Mouse (Mus musculus): Measurements from ENCODE around the gene Hs1bp3.

The Hs1bp3 gene

GRCm38 (mm10) chr12:8359418-8360112 lies 46.3 kb downstream of the Hs1bp3 start:
- in situ Hi-C loops (cut with MboI, MseI), result loop anchor here (25.0 kb wide), 1 partner anchor 678 kb away; the partner anchor contains the start of gene Ttc32

- in situ Hi-C loops (cut with MboI, MseI), result loop anchor here (25.0 kb wide), 1 partner anchor 675 kb away; the partner anchor contains the start of gene Ttc32
These were observed 48.6 kb downstream of the Hs1bp3 start for GRCm38 (mm10) chr12:8361866-8362265.

GRCm38 (mm10) chr12:8362400-8362799 lies 49.2 kb downstream of the Hs1bp3 start:
- in situ Hi-C loops (cut with MboI, MseI), result loop anchor here (25.0 kb wide), 1 partner anchor 675 kb away; the partner anchor contains the start of gene Ttc32

- in situ Hi-C loops (cut with MboI, MseI), result loop anchor here (25.0 kb wide), 1 partner anchor 673 kb away; the partner anchor contains the start of gene Ttc32
These were observed 51.1 kb downstream of the Hs1bp3 start for GRCm38 (mm10) chr12:8364321-8364838.

- in situ Hi-C loops (cut with MboI, MseI), result loop anchor here (25.0 kb wide), 1 partner anchor 672 kb away; the partner anchor contains the start of gene Ttc32
These were observed 52.1 kb downstream of the Hs1bp3 start for GRCm38 (mm10) chr12:8365336-8365735.

- in situ Hi-C loops (cut with MboI, MseI), result loop anchor here (25.0 kb wide), 1 partner anchor 671 kb away; the partner anchor contains the start of gene Ttc32
These were observed 52.8 kb downstream of the Hs1bp3 start for GRCm38 (mm10) chr12:8365905-8366576.

- in situ Hi-C loops (cut with MboI, MseI), result loop anchor here (25.0 kb wide), 1 partner anchor 671 kb away; the partner anchor contains the start of gene Ttc32
These were observed 53.5 kb downstream of the Hs1bp3 start for GRCm38 (mm10) chr12:8366688-8367087.

GRCm38 (mm10) chr12:8371746-8372510 lies 58.7 kb downstream of the Hs1bp3 start:
- in situ Hi-C loops (cut with MboI, MseI), result loop anchor here (25.0 kb wide), 1 partner anchor 665 kb away; the partner anchor contains the start of gene Ttc32

- in situ Hi-C loops (cut with MboI, MseI), result loop anchor here (25.0 kb wide), 1 partner anchor 665 kb away; the partner anchor contains the start of gene Ttc32
These were observed 59.4 kb downstream of the Hs1bp3 start for GRCm38 (mm10) chr12:8372511-8373180.

- in situ Hi-C loops (cut with MboI, MseI), result loop anchor here (25.0 kb wide), 1 partner anchor 664 kb away; the partner anchor contains the start of gene Ttc32
These were observed 60.5 kb downstream of the Hs1bp3 start for GRCm38 (mm10) chr12:8373741-8374140.

- in situ Hi-C loops (cut with MboI, MseI), result no loop called here
These were observed 63.9 kb downstream of the Hs1bp3 start for GRCm38 (mm10) chr12:8377169-8377568.

- in situ Hi-C loops (cut with MboI, MseI), result no loop called here
These were observed 64.9 kb downstream of the Hs1bp3 start for GRCm38 (mm10) chr12:8377955-8378620.

GRCm38 (mm10) chr12:8379795-8380521 lies 66.7 kb downstream of the Hs1bp3 start:
- in situ Hi-C loops (cut with MboI, MseI), result no loop called here

GRCm38 (mm10) chr12:8380944-8381343 lies 67.7 kb downstream of the Hs1bp3 start:
- in situ Hi-C loops (cut with MboI, MseI), result no loop called here

- in situ Hi-C loops (cut with MboI, MseI), result no loop called here
These were observed 68.7 kb downstream of the Hs1bp3 start for GRCm38 (mm10) chr12:8381940-8382339.

- in situ Hi-C loops (cut with MboI, MseI), result no loop called here
These were observed 70.6 kb downstream of the Hs1bp3 start for GRCm38 (mm10) chr12:8383822-8384221.

GRCm38 (mm10) chr12:8386451-8387011 lies 73.3 kb downstream of the Hs1bp3 start:
- in situ Hi-C loops (cut with MboI, MseI), result no loop called here

GRCm38 (mm10) chr12:8387281-8387680 lies 74.0 kb downstream of the Hs1bp3 start:
- in situ Hi-C loops (cut with MboI, MseI), result no loop called here
